Mouse (Mus musculus) brain, embryonic 18.5 days (tissue): ENCODE results near the gene Intu.

Experiments
- DNase-seq: peaks from one replicate; pipeline ENCODE4 v3.0.0-alpha.2; 2012; ENCODE audit warnings: low read depth, low spot score

Intu gene

DNA sequence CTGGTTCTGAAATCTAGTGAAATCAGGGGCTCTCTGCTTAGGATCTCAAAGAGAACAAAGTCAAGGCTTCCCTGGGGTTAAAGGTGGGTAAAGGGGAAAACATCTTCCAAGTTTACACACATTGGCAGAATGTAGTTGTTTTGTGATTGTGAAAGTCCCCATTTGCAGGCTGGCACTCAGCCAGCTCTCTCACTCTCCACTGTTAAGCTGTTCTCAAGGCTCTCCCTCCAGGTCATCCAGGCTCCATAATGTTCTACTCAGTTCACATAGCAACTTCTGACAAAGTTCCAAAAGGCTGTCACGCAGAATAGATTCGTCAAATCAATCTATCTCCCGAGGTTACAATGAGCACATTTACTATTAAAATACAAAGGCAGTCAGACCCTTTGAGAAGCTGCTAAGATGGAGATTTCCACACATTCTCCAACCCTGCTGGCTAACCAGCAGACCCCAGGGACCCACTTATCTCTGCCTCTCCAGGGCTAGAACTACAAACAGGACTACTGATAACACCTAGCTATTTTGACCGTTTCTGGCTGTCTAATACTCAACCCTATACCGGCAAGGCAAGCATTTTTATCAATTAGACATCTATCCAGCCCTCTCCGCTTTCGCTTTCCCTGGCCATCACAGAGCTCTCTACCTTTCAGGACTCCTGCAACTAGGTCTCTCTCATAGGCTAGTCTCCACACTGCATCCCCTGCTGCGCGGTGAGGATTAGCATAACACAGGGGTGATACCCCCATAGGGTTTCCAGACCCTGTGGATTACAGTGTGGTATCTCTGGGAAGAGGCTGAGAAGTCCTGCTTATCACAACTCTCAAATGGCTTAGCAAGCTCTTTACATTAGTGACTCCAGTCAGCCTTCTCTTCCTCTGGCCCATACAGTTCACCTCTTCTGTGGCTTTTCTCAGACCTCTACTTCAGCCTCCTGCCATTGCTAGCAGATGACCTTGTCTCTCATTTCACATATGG is 2.8 kb upstream of the Intu start:
- DNase-seq: no peak

DNA sequence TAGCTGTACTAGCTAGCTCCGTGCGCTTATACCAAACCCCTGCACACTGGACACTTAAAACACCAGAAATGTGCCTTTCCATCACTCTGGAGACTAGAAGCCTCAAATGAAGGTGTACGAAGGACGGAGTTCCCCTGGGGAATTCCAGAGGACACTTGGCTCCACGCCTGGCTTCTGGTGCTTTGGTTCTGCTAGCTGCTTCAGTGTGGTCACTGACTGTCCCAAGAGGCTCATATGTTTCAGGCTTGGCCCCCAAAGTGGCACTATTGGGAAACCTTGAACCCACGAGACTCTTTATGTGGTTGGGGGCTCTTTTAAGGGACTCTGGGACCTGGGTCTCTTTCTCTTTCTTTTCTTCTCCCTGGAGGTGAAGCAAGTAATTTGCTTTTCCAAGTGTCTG is 2.1 kb upstream of the Intu start:
- DNase-seq: no peak

DNA sequence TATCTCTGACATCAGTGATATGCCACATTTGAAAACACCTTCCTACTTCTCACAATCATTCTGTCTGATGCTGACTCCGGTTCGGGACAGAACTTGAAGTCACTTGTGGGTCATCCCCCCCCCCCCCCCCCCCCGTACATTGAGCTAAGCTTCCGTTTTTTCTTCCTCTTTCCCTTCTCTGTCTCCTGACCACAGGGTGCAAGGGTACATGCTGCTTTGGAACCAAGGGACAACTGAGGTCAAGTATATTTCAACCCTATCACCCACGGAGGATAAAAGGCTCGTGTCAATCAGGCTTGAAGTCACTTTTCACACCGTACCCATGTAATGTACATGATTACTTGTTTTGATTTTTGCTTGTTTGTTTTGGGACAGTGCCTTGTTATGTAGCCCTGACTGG is 241 bp upstream of the Intu start:
- no peak for DNase-seq

DNA sequence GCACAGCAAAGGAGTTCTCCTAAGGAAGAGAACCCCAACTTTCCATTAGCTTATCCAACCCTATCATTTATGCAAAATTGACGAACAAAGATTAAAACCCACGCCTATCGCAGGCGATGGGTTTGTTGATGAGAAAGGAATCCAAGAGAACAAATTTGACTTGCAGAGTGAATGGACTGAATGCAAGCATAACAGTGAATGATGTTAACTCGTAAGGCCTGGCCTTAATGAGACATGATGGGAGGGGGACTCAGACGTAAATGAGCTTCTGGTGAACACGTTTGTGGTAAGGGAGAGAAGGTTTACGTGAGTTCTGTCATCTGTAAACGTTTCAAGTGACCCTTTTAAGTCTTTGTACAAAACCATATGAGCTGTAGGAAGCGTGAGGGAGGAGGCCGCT is 1.2 kb downstream of the Intu start:
- DNase-seq: no peak

DNA sequence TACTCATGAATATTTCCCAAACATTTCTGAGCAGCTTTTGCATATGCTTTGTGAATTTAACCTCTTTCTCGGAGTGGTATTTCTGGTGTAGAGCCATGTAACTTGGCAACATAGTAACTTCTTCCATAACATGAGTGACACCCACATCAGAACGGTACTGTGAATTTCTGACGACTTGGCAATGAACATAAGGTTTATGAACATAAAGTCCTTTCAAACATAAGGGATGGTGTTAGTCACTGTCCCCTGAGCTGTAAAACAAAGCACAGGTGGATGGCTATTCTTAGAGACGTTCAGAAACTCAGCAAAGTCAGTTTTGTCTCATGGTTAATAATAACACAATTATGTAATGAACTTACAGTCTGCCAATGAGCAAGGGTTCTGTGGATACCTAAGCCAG is 3.1 kb downstream of the Intu start:
- DNase-seq: no peak

DNA sequence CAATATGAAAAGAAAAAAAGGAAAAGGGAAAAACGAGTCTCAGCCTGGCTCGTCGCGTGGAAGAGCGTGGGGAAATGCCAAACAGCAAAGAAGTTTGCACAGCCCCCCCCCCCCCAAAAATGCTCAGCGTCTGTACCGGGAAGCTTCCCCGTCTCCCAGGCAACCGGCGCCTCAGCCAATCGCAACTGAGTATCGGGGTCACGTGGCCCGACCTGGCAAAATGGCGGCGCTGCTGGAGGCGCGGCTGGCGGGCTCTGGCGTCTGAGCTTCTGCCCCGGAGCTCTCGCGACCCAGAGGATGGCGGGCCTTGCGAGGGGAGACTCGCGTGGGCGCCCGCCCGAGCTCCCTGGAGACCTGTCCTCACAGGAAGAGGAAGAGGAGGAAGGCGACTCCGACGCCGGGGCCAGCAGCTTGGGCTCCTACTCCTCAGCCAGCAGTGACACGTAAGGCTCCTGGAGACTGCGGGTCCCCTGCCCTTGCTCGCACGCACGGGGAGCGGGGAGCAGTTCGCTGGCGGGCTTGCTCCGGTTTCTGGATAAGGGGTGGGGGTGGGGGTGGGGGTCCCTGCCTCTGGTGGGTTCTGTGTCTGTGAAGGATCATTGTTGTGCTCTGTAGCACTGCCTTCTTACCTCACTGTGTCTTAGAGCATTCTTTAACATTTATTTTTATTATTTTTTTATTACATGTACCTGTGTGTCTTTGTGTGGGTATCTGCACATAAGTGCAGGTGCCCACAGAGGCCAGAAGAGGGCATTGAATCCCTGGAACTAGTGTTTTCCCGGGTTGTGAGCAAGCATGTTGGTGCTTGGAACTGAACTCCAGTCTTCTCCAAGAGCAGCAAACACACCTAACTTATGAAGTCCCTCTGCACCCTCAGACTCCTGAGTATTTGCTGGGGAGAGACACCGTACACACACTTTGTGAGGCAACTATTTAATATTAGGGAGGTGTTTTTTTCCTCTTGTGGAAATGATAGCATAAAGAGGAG is 9.8 kb downstream of the Intu start:
- peak; percentile 72 for DNase-seq

DNA sequence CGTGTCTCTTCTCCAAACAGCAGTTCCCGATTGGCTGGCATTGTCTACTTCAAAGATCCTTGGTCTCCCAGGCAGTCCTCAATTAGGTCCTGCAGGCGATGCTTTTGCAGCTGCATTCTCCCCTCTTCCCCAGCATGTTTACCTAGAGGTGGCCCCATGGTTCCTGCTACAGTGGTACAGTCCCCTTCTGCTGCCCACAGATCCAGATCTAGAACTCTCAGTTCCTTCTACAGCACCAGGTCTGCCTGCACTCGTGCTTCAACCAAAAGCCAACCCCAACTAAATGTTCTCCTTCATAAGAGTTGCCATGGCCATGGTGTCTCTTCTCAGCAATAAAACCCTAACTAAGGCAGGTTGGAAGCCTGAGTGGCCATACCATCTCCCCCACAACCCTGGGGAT is 15.5 kb downstream of the Intu start:
- DNase-seq: no peak

DNA sequence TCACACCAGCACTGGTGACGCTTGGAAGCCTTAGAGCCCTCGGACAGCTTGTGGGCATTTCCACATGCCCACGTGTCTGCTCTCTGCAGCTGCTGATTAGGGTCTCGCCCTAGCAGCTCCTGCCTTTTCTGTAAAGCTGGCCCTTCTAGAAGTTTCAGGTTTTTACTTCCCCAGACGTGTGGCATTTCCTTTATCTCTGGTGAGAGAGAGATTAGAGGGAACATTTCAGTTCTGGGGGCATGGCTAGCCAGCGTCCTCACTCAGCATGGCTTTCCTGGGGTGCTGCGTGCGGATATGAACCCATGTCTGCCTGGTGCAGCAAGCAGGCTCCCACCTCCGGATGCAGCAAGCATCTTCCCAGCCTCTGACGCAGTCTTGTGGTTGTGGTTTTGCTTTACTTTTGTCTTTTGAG is 121.9 kb downstream of the Intu start:
- no peak for DNase-seq

DNA sequence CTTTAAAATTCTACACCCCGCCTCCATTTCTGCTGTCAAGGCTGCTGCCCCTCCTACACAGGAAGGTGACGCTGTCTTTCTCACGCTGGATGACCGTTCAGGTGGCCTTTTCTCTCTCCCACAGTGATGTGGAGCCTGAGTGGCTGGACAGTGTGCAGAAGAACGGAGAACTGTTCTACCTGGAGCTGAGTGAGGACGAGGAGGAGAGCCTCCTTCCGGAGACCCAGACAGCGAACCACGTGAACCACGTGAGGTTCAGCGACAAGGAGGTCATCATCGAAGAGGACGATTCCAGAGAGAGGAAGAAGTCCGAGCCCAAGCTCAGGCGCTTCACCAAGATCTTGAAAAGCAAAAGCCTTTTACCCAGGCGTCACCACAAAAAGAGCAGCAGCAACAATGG is 122.5 kb downstream of the Intu start:
- no peak for DNase-seq

DNA sequence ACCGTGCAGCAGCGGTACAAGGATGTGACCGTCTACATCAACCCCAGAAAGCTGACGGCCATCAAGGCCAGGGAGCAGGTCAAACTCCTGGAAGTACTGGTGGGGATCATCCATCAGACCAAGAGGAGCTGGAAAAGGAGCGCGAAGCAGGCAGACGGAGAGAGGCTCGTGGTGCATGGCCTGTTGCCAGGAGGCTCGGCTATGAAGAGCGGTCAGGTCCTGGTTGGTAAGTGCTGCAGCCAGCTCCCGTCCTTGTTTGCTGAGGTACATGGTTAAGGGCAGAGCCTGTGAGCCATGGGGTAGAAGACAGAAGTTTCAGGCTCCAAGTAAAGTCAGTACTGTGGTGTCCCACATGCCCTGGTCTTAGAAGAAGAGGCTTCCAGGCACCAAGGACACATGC is 122.9 kb downstream of the Intu start:
- no peak for DNase-seq

DNA sequence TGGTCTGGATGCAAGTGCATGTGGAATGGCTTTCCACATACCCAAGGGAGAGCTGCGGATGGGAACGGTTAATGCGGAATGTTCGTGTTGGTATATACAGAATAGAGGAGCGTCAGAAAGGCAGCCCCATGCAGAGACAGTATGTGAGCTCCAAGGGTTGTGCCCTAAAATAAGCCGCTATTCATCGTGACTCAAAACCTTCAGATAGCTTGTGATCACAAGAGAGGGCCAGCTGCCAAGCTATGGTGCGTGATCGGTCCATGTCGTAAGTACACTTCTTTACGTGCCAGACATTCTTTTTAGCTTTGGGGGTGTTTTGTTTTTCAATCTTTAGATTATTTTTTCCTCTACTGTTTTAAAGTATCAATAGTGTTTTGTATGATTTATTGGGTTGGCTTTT is 124.5 kb downstream of the Intu start:
- no peak for DNase-seq

DNA sequence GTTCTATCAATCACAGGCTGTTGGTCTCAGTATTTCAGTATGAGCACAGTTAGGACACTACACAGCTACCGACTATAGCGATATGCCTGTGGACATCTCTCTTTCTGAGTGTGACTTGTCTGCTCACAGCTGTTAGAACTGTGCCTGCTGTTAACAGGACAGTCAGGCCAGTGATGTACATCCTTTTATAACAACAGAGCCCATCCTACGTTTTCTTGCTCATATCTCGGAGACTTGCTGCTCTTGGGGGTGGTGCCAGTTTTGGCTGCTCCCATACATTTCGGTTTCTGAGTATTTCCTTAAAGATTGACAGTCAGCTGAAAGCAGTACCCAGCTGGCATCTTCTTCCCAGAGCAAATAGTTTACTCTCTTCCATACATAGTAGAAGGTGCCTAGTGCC is 125.3 kb downstream of the Intu start:
- no peak for DNase-seq

DNA sequence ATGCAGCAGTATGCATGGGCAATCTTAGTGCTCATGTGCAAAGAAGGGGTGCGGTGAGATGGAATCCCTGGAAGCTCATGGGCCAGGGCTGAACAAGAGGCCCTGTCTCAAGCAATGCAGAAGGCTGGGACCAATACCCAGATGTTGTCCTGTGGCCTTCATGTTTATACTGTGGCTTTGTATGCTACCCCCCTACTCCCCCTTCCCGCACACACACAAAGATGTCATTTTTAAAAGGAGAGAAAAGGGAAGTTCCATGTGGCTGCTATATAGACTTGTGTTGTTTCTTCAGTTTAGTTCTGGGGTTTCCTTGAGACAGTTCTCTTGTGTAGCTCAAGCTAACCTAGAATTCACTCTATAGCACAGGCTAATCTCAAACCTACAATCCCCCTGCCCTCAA is 129.1 kb downstream of the Intu start:
- no peak for DNase-seq

DNA sequence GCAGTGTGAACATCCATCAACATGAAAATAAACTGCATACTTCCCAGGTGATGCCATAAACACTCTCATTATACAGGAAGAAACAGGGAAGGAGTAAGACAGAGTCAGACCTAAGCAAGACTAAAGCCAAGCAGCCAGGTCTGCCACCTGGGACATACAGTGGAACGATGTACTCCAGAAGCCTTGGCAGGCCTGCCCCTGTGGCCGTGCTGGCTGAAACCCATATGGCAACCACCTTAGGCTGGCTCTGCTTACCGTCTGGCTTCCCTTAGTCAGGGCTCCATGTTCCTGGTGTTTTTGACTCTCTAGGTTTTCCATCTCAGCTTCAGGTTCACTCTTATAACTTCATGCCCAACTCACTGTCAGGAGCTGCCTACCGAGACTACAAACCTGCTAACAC is 135.0 kb downstream of the Intu start:
- no peak for DNase-seq

DNA sequence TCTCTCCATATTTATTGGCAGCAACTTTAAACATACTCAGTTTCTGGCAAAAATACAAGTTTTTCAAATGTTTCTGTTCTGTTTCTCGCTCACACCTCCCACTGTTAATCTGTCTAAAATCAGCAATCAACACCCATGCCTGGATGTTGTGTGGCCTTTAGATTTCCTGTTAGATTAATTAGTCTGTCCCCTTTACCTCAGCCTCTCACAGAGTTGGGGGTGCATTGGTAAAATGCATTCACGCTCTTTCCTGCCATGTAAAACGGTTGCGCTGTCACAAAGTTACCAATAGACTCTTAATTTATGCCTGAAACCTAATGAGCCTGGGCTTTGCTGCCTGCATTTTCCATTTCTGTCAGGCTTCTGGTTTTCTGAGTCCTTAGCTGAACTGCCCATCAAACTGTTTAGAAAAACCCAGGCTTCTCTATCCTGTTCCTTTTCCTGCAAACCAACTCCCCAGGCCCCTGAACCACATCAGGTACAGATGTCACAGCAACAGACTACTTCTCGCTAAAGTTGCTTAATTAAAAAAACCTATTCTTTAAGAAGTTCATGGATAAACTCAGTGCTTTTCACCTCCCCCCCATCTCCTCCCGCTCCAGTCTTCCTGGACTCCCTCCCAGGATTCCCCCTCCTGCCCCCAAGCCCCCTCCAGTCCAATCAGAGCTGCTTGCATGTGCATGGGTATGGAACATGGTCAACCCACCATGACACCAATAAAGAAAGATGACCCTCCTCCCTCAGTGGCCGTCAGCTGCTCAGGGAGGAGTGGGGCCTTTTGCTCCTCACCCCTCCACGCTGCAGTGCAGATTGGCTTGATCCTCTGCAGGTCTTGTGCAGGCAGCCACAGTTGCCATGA is 136.0 kb downstream of the Intu start:
- DNase-seq: no peak

DNA sequence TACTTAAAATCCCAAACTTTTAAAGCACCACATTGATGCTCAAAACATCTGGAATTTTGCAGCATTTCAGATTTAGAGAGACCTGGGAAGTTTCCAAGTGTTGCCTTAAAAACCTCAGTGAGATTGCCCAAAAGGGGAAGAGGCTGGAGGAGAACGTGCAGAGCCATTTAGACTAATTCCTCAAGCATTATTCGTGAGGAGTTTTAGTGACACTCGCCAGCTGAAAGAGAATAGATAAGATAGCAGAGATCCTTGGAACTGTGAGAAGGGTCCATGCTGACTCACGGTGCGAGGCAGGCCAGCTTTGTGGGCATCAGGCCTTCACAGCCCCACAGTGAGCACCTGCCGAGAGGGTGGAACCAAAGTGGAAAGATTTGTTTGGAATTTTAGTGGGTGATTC is 137.8 kb downstream of the Intu start:
- no peak for DNase-seq

DNA sequence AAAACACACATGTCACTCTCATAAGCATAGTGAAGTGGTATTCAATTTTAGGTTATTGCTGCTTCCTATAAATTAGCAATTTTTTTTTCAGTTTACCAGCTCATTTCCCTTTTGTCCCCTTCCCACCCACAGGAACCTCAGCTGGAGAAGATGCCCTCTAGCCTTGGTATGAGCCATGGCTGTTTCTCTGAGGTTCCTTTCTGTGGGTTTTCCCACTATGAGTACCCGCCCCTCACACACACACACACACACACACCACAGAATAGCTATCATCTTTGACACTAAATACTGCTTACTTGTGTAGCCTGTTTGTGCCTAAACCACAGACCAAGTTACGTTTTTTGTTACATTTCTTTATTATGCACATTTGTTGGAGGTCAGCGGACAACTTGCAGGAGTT is 138.3 kb downstream of the Intu start:
- no peak for DNase-seq

DNA sequence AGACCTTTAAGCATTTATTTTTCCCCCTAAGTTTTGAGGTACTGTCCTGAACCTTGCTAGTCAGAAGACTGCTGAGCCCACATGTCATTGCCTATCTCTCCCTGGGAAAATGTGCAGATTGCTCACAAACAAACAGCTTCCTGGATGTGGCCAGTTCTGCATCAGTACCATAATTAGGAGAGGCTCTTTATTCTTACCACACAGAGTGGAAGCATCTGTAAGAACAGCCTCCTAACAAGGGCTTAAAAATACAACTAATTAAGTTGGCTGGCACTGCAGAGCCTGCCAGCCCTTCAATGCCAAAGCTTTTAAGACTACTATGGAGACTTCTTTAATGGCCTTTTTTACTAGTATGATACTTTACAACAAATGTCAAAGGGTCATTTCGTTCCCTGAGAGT is 142.4 kb downstream of the Intu start:
- no peak for DNase-seq

DNA sequence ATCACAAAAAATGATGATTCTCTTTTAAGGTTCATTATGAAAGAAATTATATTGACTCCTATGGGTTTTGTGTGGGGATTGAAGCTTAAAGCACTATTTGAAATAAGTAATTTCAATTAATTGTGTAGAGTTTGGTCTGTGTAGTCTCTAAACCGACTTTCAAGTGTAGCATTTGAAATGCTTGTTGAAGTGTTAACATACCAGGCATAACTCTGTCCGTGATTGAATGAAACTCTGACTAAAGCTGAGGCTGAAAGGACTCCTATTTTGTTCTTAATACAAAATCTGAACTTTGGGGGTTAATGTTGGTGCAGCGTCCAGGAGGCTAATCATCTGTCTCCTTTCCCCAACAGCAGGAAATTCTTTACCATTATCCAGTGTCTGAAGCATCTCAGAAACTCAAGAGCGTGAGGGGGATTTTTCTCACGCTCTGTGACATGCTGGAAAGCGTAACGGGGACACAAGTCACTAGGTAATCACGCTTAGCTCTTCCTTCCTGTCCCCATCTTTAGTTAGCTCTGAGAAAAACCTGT is 143.9 kb downstream of the Intu start:
- DNase-seq: no peak

DNA sequence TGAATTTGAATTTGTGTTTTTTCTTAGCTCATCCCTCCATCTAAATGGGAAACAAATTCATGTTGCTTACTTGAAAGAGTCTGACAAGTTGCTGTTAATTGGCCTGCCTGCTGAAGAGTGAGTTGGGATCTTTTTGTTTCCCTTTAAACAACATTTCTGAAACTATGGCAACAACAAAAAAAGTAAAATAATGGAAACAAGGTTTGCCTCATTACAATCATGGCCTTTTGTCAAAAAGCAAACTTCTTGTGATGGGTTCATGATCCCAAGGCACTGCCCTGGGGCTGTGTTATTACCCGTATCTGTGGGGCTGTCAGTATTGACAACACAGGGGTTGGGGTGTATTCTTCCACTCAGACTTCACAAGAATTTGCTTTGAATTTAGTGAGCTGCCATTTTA is 147.8 kb downstream of the Intu start:
- no peak for DNase-seq

DNA sequence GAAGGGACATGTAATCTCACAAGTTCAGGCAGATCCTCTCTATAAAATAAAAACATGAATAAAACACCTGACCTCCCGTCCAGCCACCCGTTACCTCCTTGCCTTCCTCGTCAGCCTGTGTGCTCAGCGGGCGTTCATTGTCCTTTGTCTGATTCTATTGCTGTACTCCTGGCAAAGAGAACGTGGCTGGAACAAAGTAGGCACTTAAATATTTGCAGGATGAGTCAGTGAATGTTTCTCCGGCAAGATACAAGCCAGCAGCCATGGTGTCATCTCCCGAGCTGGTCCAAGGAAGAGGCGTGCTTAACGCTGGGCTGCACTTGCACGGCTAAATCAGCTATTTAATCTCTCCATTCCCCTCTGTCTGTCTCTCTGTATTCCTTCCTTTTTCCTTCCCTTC is 151.3 kb downstream of the Intu start:
- DNase-seq: no peak
